Mouse (Mus musculus): ENCODE data around the gene 1700018F24Rik. TPM values are rescaled to one million over a fixed set of nuclear protein-coding genes. Genes with fewer than 3 reads are reported as not detected.

The 1700018F24Rik gene
- polyA plus RNA-seq (2015; fragmentation: Nextera tagmentation; extraction: Ambion mirVana), result not detected in 2 replicates

DNA sequence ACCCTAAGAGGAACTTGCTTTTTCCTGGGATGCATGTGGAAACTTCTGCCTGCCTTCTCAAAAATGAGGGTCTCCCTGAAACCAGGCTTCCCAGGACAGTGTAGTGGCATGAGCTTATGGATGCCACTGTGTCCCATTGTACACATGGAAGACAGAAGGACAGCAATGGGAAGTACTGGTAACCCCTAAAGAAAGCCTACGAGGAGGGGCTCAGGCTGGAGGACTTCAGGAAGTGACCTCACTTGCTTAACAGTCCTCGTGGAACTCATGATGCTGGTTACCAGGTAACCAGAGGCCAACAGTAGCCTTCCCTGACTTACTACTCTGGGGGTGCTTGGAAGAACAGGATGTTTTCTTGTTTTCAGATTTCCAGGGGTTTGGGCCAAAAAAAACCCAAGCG is at the start of gene 1700018F24Rik:
1700018F24Rik (plus strand) TSS at position 301 of the 400 bp plus-strand sequence.

DNA sequence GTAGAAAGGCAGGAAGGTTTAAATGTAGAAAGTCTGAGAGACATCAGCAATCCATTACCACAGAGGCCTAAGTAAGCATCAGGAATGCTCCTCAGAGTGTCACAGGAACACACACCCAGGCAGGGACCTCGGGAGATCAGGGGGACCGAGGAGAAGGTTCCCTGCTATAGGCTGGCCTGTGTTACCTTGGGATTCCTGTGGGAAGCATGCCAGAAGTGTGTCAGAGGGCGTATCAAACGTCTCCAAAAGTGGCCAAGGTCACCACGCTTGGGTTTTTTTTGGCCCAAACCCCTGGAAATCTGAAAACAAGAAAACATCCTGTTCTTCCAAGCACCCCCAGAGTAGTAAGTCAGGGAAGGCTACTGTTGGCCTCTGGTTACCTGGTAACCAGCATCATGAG is 10.4 kb upstream of the 1700018F24Rik start, which contains the start of gene Gm4871:
Gm4871 (minus strand) TSS at position 364 of the 400 bp plus-strand sequence.

DNA sequence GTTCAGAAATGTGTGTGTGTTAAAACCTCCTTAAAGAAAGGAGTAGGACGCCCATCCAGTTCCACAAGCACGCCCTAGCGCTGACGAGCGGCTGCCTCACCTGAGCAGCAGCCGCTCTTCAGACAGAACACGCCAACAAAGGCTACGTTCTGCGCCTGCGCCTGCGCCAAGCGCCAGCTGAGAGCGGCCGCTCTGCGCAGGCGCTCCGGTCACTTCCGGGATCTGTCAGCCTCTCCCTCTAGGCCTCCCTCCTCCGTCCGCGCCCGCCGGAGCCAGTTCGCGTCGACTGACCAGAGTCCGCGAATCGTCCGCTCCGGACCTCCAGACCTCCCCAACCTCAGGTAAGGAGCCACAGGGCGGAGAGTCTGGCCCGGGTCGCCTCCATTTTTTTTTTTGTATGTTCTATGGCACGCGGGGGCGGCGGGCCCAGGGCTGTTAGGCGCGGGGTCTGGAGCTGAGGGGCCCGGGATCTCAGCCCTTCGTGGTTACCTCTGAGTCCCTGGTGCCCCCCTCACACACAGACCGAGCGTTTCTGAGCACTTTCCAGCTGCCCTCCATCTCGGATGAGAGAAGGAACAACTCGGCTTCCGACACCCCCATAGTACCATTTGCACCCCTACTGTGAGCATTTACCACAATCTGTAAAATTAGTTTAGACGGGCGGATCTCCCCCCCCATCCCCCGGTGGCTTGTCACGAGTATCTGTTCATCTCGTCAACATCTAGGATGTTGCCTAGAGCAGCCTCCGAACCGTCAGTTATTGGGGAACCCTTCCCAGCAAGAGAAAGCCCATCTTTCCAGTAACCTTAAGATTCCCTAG is 41.1 kb downstream of the 1700018F24Rik start, which contains the start of the genes Arpc1a and Kpna7:
Arpc1a (plus strand) TSS at position 199 of the 820 bp plus-strand sequence.
Kpna7 (minus strand) TSS at position 399 of the 820 bp plus-strand sequence.

Other genes with a start within 250 kb of the 1700018F24Rik start
- 9.3 and 9.7 TPM in 2 replicates for gene Smurf1, start 77.1 kb upstream of the 1700018F24Rik start, polyA plus RNA-seq (2015; fragmentation: Nextera tagmentation; extraction: Ambion mirVana)
- gene Gm4871, start 10.2 kb upstream of the 1700018F24Rik start, polyA plus RNA-seq (2015; fragmentation: Nextera tagmentation; extraction: Ambion mirVana), result not detected in 2 replicates
- 103 and 127 TPM in 2 replicates for gene Arpc1a, start 40.8 kb downstream of the 1700018F24Rik start, polyA plus RNA-seq (2015; fragmentation: Nextera tagmentation; extraction: Ambion mirVana)
- 0.06 TPM in 1 of 2 replicates, not detected in the other for gene Kpna7, start 41.0 kb downstream of the 1700018F24Rik start, polyA plus RNA-seq (2015; fragmentation: Nextera tagmentation; extraction: Ambion mirVana)
- gene Arpc1b, start 71.2 kb downstream of the 1700018F24Rik start, polyA plus RNA-seq (2015; fragmentation: Nextera tagmentation; extraction: Ambion mirVana), result 311 and 374 TPM in 2 replicates
- 58.7 and 70.8 TPM in 2 replicates for gene Pdap1, start 97.2 kb downstream of the 1700018F24Rik start, polyA plus RNA-seq (2015; fragmentation: Nextera tagmentation; extraction: Ambion mirVana)
- gene Bud31, start 97.4 kb downstream of the 1700018F24Rik start, polyA plus RNA-seq (2015; fragmentation: Nextera tagmentation; extraction: Ambion mirVana), result 227 and 301 TPM in 2 replicates
- gene Ptcd1, start 124.1 kb downstream of the 1700018F24Rik start, polyA plus RNA-seq (2015; fragmentation: Nextera tagmentation; extraction: Ambion mirVana), result 14.4 and 25.9 TPM in 2 replicates
- 19.0 and 22.3 TPM in 2 replicates for gene Cpsf4, start 124.2 kb downstream of the 1700018F24Rik start, polyA plus RNA-seq (2015; fragmentation: Nextera tagmentation; extraction: Ambion mirVana)
- 935 and 1,769 TPM in 2 replicates for gene Atp5j2, start 149.1 kb downstream of the 1700018F24Rik start, polyA plus RNA-seq (2015; fragmentation: Nextera tagmentation; extraction: Ambion mirVana)
- 12.5 and 13.6 TPM in 2 replicates for gene Zkscan14, start 158.9 kb downstream of the 1700018F24Rik start, polyA plus RNA-seq (2015; fragmentation: Nextera tagmentation; extraction: Ambion mirVana)
- gene Zkscan5, start 161.6 kb downstream of the 1700018F24Rik start, polyA plus RNA-seq (2015; fragmentation: Nextera tagmentation; extraction: Ambion mirVana), result 7.9 and 8.7 TPM in 2 replicates
- gene Zfp655, start 188.7 kb downstream of the 1700018F24Rik start, polyA plus RNA-seq (2015; fragmentation: Nextera tagmentation; extraction: Ambion mirVana), result 35.8 and 45.4 TPM in 2 replicates
- gene Zscan25, start 237.5 kb downstream of the 1700018F24Rik start, polyA plus RNA-seq (2015; fragmentation: Nextera tagmentation; extraction: Ambion mirVana), result 0.35 and 0.50 TPM in 2 replicates

Data from adrenal gland, postnatal 0 days (tissue).